14 mouse cellular contexts compared by ENCODE assay signal in the genomic region with DNA sequence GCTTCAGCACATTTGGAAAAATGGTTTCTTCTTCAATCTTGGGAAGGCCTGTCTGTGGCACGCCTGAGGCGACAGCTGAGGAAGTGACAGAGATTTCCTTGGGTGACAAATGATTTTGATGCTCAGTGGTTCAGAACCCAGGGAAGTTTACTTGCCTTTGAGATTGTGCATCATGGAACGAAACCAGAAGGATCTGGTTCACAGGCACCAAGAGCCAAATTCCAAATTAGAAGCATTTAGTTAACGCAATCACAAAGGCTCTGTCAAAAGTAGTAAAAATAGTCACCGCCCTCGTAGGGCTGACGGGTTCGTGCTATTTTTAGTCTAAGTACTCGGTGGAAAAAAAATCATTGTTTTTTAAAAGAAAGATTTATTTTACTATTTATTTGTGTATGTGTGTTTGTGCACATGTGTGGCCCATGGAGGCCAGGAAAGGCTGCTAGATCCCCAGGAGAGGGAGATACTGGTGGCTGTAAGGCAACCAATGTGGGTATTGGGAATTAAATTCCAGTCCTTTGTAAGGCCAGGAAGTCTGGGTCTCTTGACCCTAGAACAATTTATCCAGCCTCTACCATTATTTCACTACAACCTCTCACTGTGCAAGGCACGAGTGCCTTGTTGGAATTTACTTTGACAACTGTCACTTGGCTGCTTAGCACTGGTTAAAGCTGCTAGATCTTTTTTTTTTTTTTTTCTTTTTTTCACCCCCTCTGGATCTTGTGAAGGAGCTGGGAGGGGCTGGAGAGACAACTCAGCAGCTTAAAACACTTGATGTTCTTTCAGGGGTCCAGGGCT.
DNase-seq lines count a peak whose midpoint lies in the region; ATAC-seq and TF ChIP-seq lines count a peak whose summit lies in the region.
"Had no signal": no experiment of that assay in that cellular context is flagged by ENCODE, and none has a peak within 500 bp of the region (broad histone marks: within the 10 kb centered on the region; RNA-seq: fewer than 3 reads in every experiment).

No protein-coding gene starts in this region.

- H3K9me3 ChIP-seq in forebrain, embryonic 14.5 days (replicated peaks; ENCODE audit: control insufficient read depth, low read length): no peaks in the 10 kb centered on the region
- no peaks in the 10 kb centered on the region for H3K9me3 ChIP-seq in forebrain, embryonic 11.5 days (ENCODE audit: control insufficient read depth, low read length)
- H3K9me3 ChIP-seq in kidney, embryonic 16.5 days (ENCODE audit: low read length): no peaks in the 10 kb centered on the region
- H3K9me3 ChIP-seq in heart, postnatal 0 days (replicated peaks; ENCODE audit: control insufficient read depth, low read length): no peaks in the 10 kb centered on the region
- H3K9me3 ChIP-seq: hindbrain, embryonic 13.5 days had no signal

- no peak overlapping the region for H3K4me2 ChIP-seq in forebrain, embryonic 14.5 days (ENCODE audit: low read length)
- H3K4me2 ChIP-seq in forebrain, embryonic 11.5 days (ENCODE audit: low read depth, low read length, severe bottlenecking): no peak overlapping the region
- H3K4me2 ChIP-seq in kidney, embryonic 16.5 days (replicated peaks; ENCODE audit: low read depth, low read length): no peak overlapping the region
- no peak overlapping the region for H3K4me2 ChIP-seq in heart, postnatal 0 days (ENCODE audit: low read depth, low read length)
- H3K4me2 ChIP-seq: hindbrain, embryonic 13.5 days had no signal

- no peak overlapping the region for H3K27ac ChIP-seq in forebrain, embryonic 14.5 days (ENCODE audit: low read depth, low read length)
- H3K27ac ChIP-seq in forebrain, embryonic 11.5 days (ENCODE audit: low read depth, low read length): no peak overlapping the region
- H3K27ac ChIP-seq in kidney, embryonic 16.5 days (ENCODE audit: low read length): 0 out of 2 replicates have a peak overlapping the region, but pooled peaks have one; percentile 10
- no peak overlapping the region for H3K27ac ChIP-seq in heart, postnatal 0 days (ENCODE audit: low read depth)
- H3K27ac ChIP-seq: hindbrain, embryonic 13.5 days had no signal

- WGBS in forebrain, embryonic 14.5 days: 52% methylated on average over 10 of the region's 10 CpGs
- 69% methylated on average over 10 of the region's 10 CpGs for WGBS in forebrain, embryonic 11.5 days
- whole genome bisulfite sequencing in kidney, embryonic 16.5 days: 33% methylated on average over 10 of the region's 10 CpGs
- WGBS in heart, postnatal 0 days: 28% methylated on average over 10 of the region's 10 CpGs

- no peaks in the 10 kb centered on the region for H3K4me1 ChIP-seq in forebrain, embryonic 14.5 days (ENCODE audit: control insufficient read depth, insufficient read depth, low read length)
- no peaks in the 10 kb centered on the region; the same call in 1 of the 2 replicates for H3K4me1 ChIP-seq in forebrain, embryonic 11.5 days (replicated peaks; ENCODE audit: control insufficient read depth, insufficient read depth, low read length)
- H3K4me1 ChIP-seq in kidney, embryonic 16.5 days (ENCODE audit: insufficient read depth, low read length): peaks cover 6% of the 10 kb centered on the region; the same call in 1 of the 2 replicates
- peaks cover 4% of the 10 kb centered on the region; the same call in 1 of the 2 replicates for H3K4me1 ChIP-seq in heart, postnatal 0 days (ENCODE audit: control insufficient read depth, insufficient read depth)
- H3K4me1 ChIP-seq: hindbrain, embryonic 13.5 days had no signal

- ATAC-seq in forebrain, embryonic 14.5 days: peak; percentile 4; the same call in 1 of the 2 replicates
- ATAC-seq in forebrain, embryonic 11.5 days (replicated peaks; ENCODE audit: low FRiP score): no peak
- peak; percentile 82; the same call in 1 of the 2 replicates for ATAC-seq in kidney, embryonic 16.5 days (ENCODE audit: low FRiP score, low TSS enrichment)
- ATAC-seq in heart, postnatal 0 days (ENCODE audit: insufficient read depth, low read depth): no peak

- no peaks in the 10 kb centered on the region for H3K27me3 ChIP-seq in forebrain, embryonic 14.5 days (replicated peaks; ENCODE audit: control insufficient read depth, insufficient read depth, low read length)
- no peaks in the 10 kb centered on the region for H3K27me3 ChIP-seq in forebrain, embryonic 11.5 days (ENCODE audit: control insufficient read depth, insufficient read depth, low read length)
- no peaks in the 10 kb centered on the region for H3K27me3 ChIP-seq in kidney, embryonic 16.5 days (ENCODE audit: insufficient read depth, low read length)
- H3K27me3 ChIP-seq in heart, postnatal 0 days (ENCODE audit: control insufficient read depth, insufficient read depth, low read length): no peaks in the 10 kb centered on the region
- H3K27me3 ChIP-seq: hindbrain, embryonic 13.5 days had no signal

- peak; percentile 33 for DNase-seq in forebrain, embryonic 14.5 days (ENCODE audit: low spot score)
- no peak for DNase-seq in forebrain, embryonic 11.5 days (ENCODE audit: low spot score)
- no peak for DNase-seq in kidney, adult 11 months
- peak; percentile 15 for DNase-seq in embryo, embryonic 11 days
- DNase-seq in heart, postnatal 0 days (ENCODE audit: low spot score): peak; percentile 34
- DNase-seq in gastrocnemius, postnatal 25 days: no peak
- no peak for DNase-seq in cerebellum, postnatal 25 days
- DNase-seq: cerebellum, postnatal 10 days; gastrocnemius, postnatal 10 days; lung, adult 18-20 months; thymus, postnatal 14 days had no signal

- no peaks in the 10 kb centered on the region for H3K36me3 ChIP-seq in forebrain, embryonic 14.5 days (ENCODE audit: control insufficient read depth, insufficient read depth, low read length)
- no peaks in the 10 kb centered on the region for H3K36me3 ChIP-seq in forebrain, embryonic 11.5 days (ENCODE audit: control insufficient read depth, insufficient read depth, low read length)
- H3K36me3 ChIP-seq in kidney, embryonic 16.5 days (ENCODE audit: insufficient read depth, low read length): no peaks in the 10 kb centered on the region
- H3K36me3 ChIP-seq in heart, postnatal 0 days (replicated peaks; ENCODE audit: control insufficient read depth, insufficient read depth, low read length): no peaks in the 10 kb centered on the region
- H3K36me3 ChIP-seq: hindbrain, embryonic 13.5 days had no signal

- no peak overlapping the region for H3K4me3 ChIP-seq in forebrain, embryonic 14.5 days (ENCODE audit: low read depth, low read length)
- H3K4me3 ChIP-seq in forebrain, embryonic 11.5 days (ENCODE audit: low read depth, low read length): no peak overlapping the region
- no peak overlapping the region for H3K4me3 ChIP-seq in kidney, embryonic 16.5 days (ENCODE audit: low read length)
- no peak overlapping the region for H3K4me3 ChIP-seq in heart, postnatal 0 days (ENCODE audit: low read depth, low read length)
- H3K4me3 ChIP-seq: hindbrain, embryonic 13.5 days; myocyte had no signal

- H3K9ac ChIP-seq in forebrain, embryonic 14.5 days (ENCODE audit: low read length): no peak overlapping the region
- no peak overlapping the region for H3K9ac ChIP-seq in forebrain, embryonic 11.5 days (ENCODE audit: low read length)
- H3K9ac ChIP-seq in kidney, embryonic 16.5 days (replicated peaks; ENCODE audit: low read length): no peak overlapping the region
- no peak overlapping the region for H3K9ac ChIP-seq in heart, postnatal 0 days (replicated peaks; ENCODE audit: low read depth, low read length)
- H3K9ac ChIP-seq: hindbrain, embryonic 13.5 days had no signal

- TF ChIP-seq EP300 in heart, postnatal 0 days (IDR thresholded peaks at IDR 0.05; ENCODE audit: low read depth): no peak

- TF ChIP-seq CTCF in heart, postnatal 0 days (IDR thresholded peaks at IDR 0.05; ENCODE audit: low read depth): no peak

Comparison
In these comparisons a context has a peak if more than half of its experiments do, and no peak if none do; other contexts are left out.
1. ATAC-seq: peak in forebrain, embryonic 14.5 days (single experiment) and kidney, embryonic 16.5 days (single experiment); none in forebrain, embryonic 11.5 days (single experiment) and heart, postnatal 0 days (single experiment).
2. DNase-seq: peak in forebrain, embryonic 14.5 days (single experiment), embryo, embryonic 11 days (single experiment) and heart, postnatal 0 days (single experiment); none in forebrain, embryonic 11.5 days (single experiment), kidney, adult 11 months (single experiment), gastrocnemius, postnatal 25 days (single experiment) and cerebellum, postnatal 25 days (0 of 2).